Mouse (Mus musculus) hindbrain, embryonic 12.5 days (tissue): Measurements from ENCODE around the gene Gm20388. TPM values are rescaled to one million over a fixed set of nuclear protein-coding genes. Genes with fewer than 3 reads are reported as not detected.

Experiments used
- ATAC-seq: fragments of 200-750 bp; cut with Nextera tagmentation; 2 replicates; pipeline ENCODE4 v1.8.0; 2017; ENCODE audit warnings: moderate TSS enrichment; ENCODE audit not compliant: low FRiP score
- H3K27ac ChIP-seq: fragments of 300-500 bp; sonication (generic); 2 replicates; pipeline ENCODE4 v1.5.1; 2016; ENCODE audit warnings: mild to moderate bottlenecking
- H3K27me3 ChIP-seq: fragments of 300-500 bp; sonication (generic); 2 replicates; pipeline ENCODE4 v1.6.1; 2016; ENCODE audit warnings: mild to moderate bottlenecking
- H3K36me3 ChIP-seq: fragments of 300-500 bp; sonication (generic); 2 replicates; pipeline ENCODE4 v1.6.1; 2016; ENCODE audit warnings: mild to moderate bottlenecking
- H3K4me1 ChIP-seq: fragments of 300-500 bp; sonication (generic); 2 replicates; pipeline ENCODE4 v1.6.1; 2016
- H3K4me2 ChIP-seq: fragments of 300-500 bp; sonication (generic); replicated peaks from 2 replicates; pipeline ENCODE4 v1.6.1; 2016; ENCODE audit warnings: mild to moderate bottlenecking
- H3K4me3 ChIP-seq: fragments of 300-500 bp; sonication (generic); 2 replicates; pipeline ENCODE4 v1.5.1; 2016; ENCODE audit warnings: mild to moderate bottlenecking
- H3K9ac ChIP-seq: fragments of 300-500 bp; sonication (generic); 2 replicates; pipeline ENCODE4 v1.6.1; 2016; ENCODE audit warnings: mild to moderate bottlenecking, moderate library complexity
- H3K9me3 ChIP-seq: fragments of 300-500 bp; sonication (generic); replicated peaks from 2 replicates; pipeline ENCODE4 v1.6.1; 2016; ENCODE audit warnings: mild to moderate bottlenecking
- WGBS: fragments of 180-500 bp; shearing (Covaris S2); methylation state at CpG from one replicate; pipeline ENCODE4 v1.1.7; 2016; 5-methylcytosine and 5-hydroxymethylcytosine counted together
- polyA plus RNA-seq: library from polyadenylated mRNA; unstranded; fragments of >200 nt; fragmentation: Nextera tagmentation; extraction: Ambion mirVana; gene quantifications from 2 replicates; pipeline ENCODE4 v1.2.1, GENCODE M21; 2016

Gene Gm20388
- polyA plus RNA-seq, 1 experiment from 2014 or later = not detected

GRCm38 (mm10) chr8:120614491-120614890 is 703.9 kb downstream of the Gm20388 start:
- H3K4me3 ChIP-seq = no peak overlapping the region
- 0 out of 2 replicates have a peak, but pooled peaks cover 5% of the 10 kb centered on the region for H3K27me3 ChIP-seq
- no peaks in the 10 kb centered on the region for H3K9me3 ChIP-seq
- H3K9ac ChIP-seq = no peak overlapping the region
- 90% methylated on average over 3 of the region's 3 CpGs for WGBS
- no peak for ATAC-seq
- H3K27ac ChIP-seq = no peak overlapping the region
- peaks cover 26% of the 10 kb centered on the region for H3K4me1 ChIP-seq
- H3K4me2 ChIP-seq = no peak overlapping the region
- no peaks in the 10 kb centered on the region for H3K36me3 ChIP-seq

DNA sequence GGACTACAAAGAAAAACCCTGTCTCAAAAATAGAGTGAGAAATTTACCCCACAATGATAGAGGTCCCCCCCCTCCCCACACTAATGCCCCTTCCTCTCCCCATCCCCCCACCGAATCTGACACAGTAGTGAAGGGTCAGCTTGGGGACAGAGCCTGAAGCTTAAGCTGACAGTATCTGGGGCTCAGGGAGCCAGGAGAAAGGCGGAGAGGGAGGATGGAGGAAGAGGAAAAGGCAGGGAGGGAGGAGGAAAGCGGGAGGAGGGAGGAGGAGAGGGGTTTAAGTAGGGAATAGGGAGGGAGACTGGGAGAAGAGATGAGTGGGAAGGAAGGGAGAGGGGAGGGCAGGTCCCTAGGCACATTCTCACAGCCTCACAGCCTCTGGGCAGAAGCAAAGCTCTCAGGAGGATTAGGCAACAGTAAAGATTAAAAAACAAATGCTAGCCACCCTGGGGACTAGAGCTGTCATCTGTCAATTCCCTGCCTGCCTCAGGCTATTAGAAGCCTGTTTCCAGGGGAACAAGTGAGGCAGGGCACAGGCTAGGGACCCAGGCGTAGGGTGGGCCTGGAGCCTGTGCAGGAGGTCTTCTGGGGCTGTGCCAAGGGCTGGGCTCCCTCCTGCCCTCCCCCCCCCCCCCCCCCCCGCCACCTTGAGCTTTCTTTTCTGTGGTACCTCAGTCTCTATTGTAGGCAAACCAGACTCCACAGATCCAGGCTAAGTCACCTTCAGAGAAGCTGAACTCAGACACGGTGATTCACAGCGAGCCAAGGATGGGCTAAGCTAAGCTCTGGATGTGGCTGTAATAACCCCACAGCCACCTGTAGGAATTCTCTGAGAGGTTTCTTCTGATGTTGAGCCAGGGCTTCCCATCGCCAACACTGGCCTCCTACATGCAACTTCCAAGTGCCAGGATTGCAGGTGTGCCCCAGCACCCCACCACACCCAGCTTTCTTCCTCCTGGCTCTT is 706.3 kb downstream of the Gm20388 start:
- Histone ChIP-seq H3K36me3 (no peaks in the 10 kb centered on the region), H3K4me1 (peaks cover 32% of the 10 kb centered on the region), H3K27me3 (no peaks in the 10 kb centered on the region), H3K27ac (peak overlapping the region; percentile 83), H3K4me2 (no peak overlapping the region), H3K4me3 (no peak overlapping the region), H3K9ac (peak overlapping the region; percentile 43; the same call in 1 of the 2 replicates), H3K9me3 (no peaks in the 10 kb centered on the region)
- ATAC-seq = peak; percentile 75
- WGBS = 25% methylated on average over 7 of the region's 8 CpGs

DNA sequence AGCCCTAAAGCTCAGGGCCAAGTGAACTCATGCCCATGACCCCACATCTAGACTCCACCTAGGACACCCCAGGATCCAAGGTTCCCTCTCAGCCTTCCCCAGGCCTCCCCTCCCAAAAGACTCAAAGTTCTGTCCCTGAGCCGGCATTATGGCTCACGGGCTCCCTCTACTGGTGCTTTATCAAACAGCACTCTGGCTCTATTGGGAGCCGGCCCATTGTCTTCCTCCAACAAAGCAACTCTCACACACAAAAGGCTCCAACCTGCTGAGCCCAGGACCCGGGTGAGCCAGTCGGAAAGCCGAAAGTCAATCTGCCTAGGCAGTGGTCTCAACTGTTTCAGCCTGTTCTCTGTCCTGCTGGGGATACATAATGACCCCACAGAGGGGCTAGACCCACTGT is 707.5 kb downstream of the Gm20388 start:
- Histone ChIP-seq H3K36me3 (no peaks in the 10 kb centered on the region), H3K27me3 (no peaks in the 10 kb centered on the region), H3K27ac (peak overlapping the region; percentile 81), H3K9me3 (no peaks in the 10 kb centered on the region), H3K9ac (0 out of 2 replicates have a peak overlapping the region, but pooled peaks have one; percentile 23), H3K4me3 (no peak overlapping the region), H3K4me2 (peak overlapping the region; percentile 30; the same call in 1 of the 2 replicates), H3K4me1 (peaks cover 34% of the 10 kb centered on the region)
- WGBS = under 1% methylated on average over 6 of the region's 6 CpGs
- peak; percentile 29 for ATAC-seq

DNA sequence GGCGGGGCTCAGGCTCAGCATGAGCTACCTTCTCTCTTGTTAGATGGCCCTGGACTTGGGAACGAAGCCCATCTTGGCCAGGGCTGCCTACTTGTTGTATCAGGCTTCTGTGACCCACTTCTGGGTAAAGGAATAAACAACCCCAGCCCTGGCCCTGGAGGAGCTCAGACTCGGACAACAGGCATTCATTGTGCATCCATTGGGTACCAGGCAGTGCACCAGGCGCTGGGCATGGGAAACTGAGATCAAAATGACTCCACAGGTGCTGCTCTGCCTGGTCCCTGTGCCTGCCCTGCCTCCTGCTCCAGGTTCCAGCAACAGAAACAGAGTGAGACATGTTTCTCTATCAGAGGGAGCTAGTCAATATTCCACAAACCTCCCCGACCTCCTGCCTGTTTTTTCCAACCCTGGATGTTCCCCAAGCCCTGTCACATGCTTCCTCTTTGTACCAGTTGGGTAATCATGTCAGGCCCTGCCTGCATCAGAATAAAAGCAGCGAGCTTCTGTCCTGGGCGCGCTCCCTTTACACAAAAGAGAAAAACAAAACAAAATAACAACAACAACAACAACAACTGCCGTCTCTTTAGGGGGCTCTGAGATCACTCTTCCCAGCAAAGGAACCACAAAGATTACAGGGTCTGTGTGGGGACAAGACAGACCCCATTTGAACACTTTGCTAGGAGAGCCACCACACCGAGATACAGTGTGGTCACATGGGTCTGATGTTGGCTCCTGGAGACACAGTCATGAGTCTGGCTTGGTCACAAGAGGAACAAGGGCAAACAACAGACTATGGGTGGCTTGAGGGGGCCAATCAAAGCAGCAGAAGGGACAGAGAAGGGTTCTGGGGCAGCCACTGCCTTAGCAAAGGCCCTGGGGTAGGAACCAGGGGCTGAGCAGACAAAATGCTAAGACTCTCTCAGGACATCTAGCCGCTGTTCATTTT is 708.9 kb downstream of the Gm20388 start:
- Histone ChIP-seq H3K4me1 (peaks cover 37% of the 10 kb centered on the region), H3K9ac (no peak overlapping the region), H3K4me3 (no peak overlapping the region), H3K4me2 (no peak overlapping the region), H3K36me3 (no peaks in the 10 kb centered on the region), H3K9me3 (no peaks in the 10 kb centered on the region), H3K27me3 (no peaks in the 10 kb centered on the region), H3K27ac (no peak overlapping the region)
- no peak for ATAC-seq
- WGBS = 73% methylated on average over 11 of the region's 11 CpGs

DNA sequence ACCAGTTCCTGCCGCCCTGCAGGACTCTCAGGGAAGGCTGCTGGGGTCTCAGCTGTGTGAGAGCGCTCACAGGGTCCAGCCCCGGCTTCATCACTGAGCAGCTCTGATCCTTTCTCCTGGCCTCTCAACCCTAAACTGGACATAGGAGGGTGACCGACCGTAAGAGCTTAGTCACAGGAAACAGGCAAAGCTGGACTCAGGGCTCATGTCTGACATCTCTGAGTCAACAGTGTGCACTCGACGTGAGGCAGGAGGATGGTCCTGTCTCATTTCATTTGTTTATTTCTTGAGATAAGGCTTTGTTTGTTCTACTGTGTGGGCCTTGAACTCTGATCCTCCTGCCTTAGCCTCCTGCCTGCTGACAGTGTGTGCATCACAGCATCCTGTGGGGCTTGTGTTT is 709.8 kb downstream of the Gm20388 start:
- Histone ChIP-seq H3K9ac (no peak overlapping the region), H3K4me3 (no peak overlapping the region), H3K27me3 (no peaks in the 10 kb centered on the region), H3K36me3 (no peaks in the 10 kb centered on the region), H3K4me2 (no peak overlapping the region), H3K27ac (no peak overlapping the region), H3K9me3 (no peaks in the 10 kb centered on the region), H3K4me1 (peaks cover 36% of the 10 kb centered on the region)
- 54% methylated on average over 7 of the region's 7 CpGs for WGBS
- no peak for ATAC-seq

DNA sequence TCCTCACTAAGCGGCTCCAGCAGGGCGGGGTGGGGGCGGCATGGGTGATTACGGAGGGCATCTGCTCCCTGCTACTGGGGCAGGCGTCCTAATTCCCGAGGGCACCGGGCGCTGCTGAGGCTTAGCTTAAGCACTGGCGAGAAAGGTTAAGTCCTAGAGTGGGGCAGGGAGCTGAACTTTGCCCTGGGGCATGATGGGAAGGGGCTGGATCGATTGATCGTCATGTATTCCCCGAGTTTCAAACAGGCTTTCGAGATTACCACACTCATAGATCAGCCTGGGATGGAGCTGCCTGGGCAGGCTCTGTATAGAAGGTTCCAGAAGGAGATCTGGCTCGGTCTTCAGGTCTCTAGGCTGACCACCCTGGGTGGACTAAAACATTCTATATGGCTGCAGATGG is 711.5 kb downstream of the Gm20388 start:
- H3K4me2 ChIP-seq = no peak overlapping the region
- 79% methylated on average over 14 of the region's 14 CpGs for WGBS
- no peaks in the 10 kb centered on the region for H3K36me3 ChIP-seq
- no peak overlapping the region for H3K4me3 ChIP-seq
- H3K9me3 ChIP-seq = no peaks in the 10 kb centered on the region
- ATAC-seq = no peak
- H3K4me1 ChIP-seq = peaks cover 20% of the 10 kb centered on the region
- H3K27me3 ChIP-seq = no peaks in the 10 kb centered on the region
- H3K9ac ChIP-seq = no peak overlapping the region
- H3K27ac ChIP-seq = no peak overlapping the region

DNA sequence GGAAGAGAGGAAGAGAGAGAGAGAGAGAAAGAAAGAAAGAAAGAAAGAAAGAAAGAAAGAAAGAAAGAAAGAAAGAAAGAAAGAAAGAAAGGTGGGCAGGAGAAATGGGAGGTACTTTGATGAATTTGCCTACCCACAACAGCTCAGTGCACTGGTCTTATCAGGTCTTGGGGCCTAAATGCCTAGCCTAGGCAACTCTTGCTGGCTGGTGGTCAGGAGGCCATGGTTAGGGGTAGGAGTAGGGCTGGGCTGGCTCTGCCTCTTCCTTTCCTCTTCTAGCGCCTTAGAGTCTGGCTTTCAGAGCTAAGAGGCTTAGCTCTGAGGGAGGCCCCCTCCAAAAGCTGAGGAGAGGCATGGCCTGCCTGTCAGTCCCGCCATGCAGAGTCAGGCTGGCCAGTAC is 713.0 kb downstream of the Gm20388 start:
- Histone ChIP-seq H3K4me3 (no peak overlapping the region), H3K9ac (no peak overlapping the region), H3K9me3 (no peaks in the 10 kb centered on the region), H3K36me3 (no peaks in the 10 kb centered on the region), H3K4me2 (no peak overlapping the region), H3K27me3 (no peaks in the 10 kb centered on the region), H3K4me1 (peaks cover 11% of the 10 kb centered on the region), H3K27ac (no peak overlapping the region)
- WGBS = 29% methylated on average over 2 of the region's 2 CpGs
- no peak for ATAC-seq

DNA sequence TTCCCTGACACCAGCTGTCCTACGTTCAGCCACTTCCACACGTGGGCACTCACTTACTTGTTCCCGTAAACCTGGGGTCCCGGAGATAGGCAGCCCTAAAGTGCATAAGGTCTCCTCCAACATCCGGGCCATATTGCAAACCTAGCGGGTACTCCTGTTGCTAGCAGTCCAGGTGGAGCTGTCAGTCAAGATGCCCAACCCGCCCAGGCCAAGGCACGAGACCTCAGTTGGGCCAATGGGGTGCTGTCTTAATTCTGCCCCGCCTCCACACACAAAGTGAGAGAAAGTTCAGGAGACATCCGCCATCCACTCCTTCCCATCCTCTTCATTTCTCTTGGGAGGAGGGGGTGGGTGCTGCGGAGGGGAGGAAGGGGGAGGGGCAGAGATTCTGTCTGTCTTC is 715.8 kb downstream of the Gm20388 start:
- no peaks in the 10 kb centered on the region for H3K9me3 ChIP-seq
- H3K36me3 ChIP-seq = no peaks in the 10 kb centered on the region
- no peak overlapping the region for H3K4me3 ChIP-seq
- 0 out of 2 replicates have a peak, but pooled peaks cover 3% of the 10 kb centered on the region for H3K27me3 ChIP-seq
- H3K9ac ChIP-seq = no peak overlapping the region
- no peak overlapping the region for H3K4me2 ChIP-seq
- 65% methylated on average over 11 of the region's 11 CpGs for WGBS
- H3K4me1 ChIP-seq = peaks cover 10% of the 10 kb centered on the region
- ATAC-seq = no peak
- H3K27ac ChIP-seq = no peak overlapping the region

- no peaks in the 10 kb centered on the region for H3K9me3 ChIP-seq
- H3K27me3 ChIP-seq = 0 out of 2 replicates have a peak, but pooled peaks cover 3% of the 10 kb centered on the region
- no peak for ATAC-seq
- H3K9ac ChIP-seq = no peak overlapping the region
- H3K4me2 ChIP-seq = no peak overlapping the region
- WGBS = 83% methylated on average over 5 of the region's 5 CpGs
- no peak overlapping the region for H3K4me3 ChIP-seq
- H3K4me1 ChIP-seq = peaks cover 3% of the 10 kb centered on the region; the same call in 1 of the 2 replicates
- H3K27ac ChIP-seq = no peak overlapping the region
- H3K36me3 ChIP-seq = no peaks in the 10 kb centered on the region
These were observed 716.7 kb downstream of the Gm20388 start for GRCm38 (mm10) chr8:120627298-120627697.

- peaks cover 29% of the 10 kb centered on the region for H3K27me3 ChIP-seq
- no peak overlapping the region for H3K9ac ChIP-seq
- WGBS = 28% methylated on average over 5 of the region's 5 CpGs
- no peak overlapping the region for H3K4me3 ChIP-seq
- no peaks in the 10 kb centered on the region for H3K36me3 ChIP-seq
- ATAC-seq = no peak
- H3K27ac ChIP-seq = no peak overlapping the region
- peaks cover 17% of the 10 kb centered on the region for H3K4me1 ChIP-seq
- H3K9me3 ChIP-seq = no peaks in the 10 kb centered on the region
- no peak overlapping the region for H3K4me2 ChIP-seq
These were observed 719.4 kb downstream of the Gm20388 start for GRCm38 (mm10) chr8:120630031-120630430.

- peaks cover 17% of the 10 kb centered on the region for H3K4me1 ChIP-seq
- H3K4me3 ChIP-seq = no peak overlapping the region
- WGBS = 52% methylated on average over 6 of the region's 6 CpGs
- ATAC-seq = no peak
- no peaks in the 10 kb centered on the region for H3K36me3 ChIP-seq
- H3K4me2 ChIP-seq = no peak overlapping the region
- H3K27me3 ChIP-seq = peaks cover 34% of the 10 kb centered on the region
- H3K9me3 ChIP-seq = no peaks in the 10 kb centered on the region
- no peak overlapping the region for H3K9ac ChIP-seq
- H3K27ac ChIP-seq = no peak overlapping the region
These were observed 720.2 kb downstream of the Gm20388 start for GRCm38 (mm10) chr8:120630848-120631247.
